Mouse (Mus musculus): ENCODE measurements around the gene Gm39566. TPM values are rescaled to one million over a fixed set of nuclear protein-coding genes. Genes with fewer than 3 reads are reported as not detected.

Gene Gm39566
- total RNA-seq, 2 experiments from 2014 or later: not detected

- peak; percentile 57 to 69 for DNase-seq
- intact Hi-C loops (cut with DNase I): no loop called here
These were observed 14.5 kb downstream of the Gm39566 start for GRCm38 (mm10) chr11:69800392-69801197.

- intact Hi-C loops (cut with DNase I): no loop called here
- DNase-seq: peak in 1 of 2 experiments; percentile 21
These were observed 15.0 kb downstream of the Gm39566 start for GRCm38 (mm10) chr11:69800138-69800391.

DNA sequence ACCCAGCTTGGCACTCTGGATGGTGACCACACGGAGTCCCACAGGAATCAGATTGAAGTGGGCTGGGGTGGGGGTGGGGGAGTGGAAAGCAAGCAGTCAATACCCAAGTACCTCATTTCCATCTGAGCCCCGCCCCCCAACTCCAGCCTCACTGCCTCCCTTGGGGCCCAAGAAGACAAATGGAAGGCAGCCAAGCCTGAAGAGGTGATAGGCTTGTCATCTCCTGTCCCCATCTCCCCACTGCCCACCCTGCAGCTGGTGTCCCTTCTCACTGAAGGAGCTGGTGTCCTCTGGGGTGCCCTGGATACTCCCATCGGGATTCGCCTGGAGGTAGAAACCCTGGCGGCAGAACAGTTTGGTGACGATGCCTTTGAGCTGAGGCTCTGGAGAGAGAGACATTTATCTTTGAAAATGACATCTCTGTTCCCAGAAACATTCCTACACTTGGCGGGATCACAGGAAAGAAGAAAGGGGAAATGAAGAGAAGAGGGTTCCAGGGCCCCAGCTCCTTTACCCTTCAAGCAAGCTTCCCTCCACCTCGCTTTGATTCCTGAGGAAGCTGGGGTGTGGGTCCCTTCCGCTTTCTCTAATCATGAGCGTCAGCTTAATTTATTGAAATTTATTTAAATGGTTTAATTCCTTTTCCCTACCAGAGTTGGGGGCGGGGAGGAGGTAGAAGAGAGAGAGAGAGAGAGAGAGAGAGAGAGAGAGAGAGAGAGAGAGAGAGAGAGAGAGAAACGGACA is 15.5 kb downstream of the Gm39566 start:
- no peak for DNase-seq
- intact Hi-C loops (cut with DNase I): no loop called here

GRCm38 (mm10) chr11:69797924-69798323 is 17.2 kb downstream of the Gm39566 start:
- DNase-seq: no peak
- intact Hi-C loops (cut with DNase I): no loop called here

GRCm38 (mm10) chr11:69795983-69796435 is 19.1 kb downstream of the Gm39566 start:
- DNase-seq: no peak
- intact Hi-C loops (cut with DNase I): loop anchor here (2.0 kb wide), 1 partner anchor 29 kb away; no protein-coding TSS in a partner anchor

DNA sequence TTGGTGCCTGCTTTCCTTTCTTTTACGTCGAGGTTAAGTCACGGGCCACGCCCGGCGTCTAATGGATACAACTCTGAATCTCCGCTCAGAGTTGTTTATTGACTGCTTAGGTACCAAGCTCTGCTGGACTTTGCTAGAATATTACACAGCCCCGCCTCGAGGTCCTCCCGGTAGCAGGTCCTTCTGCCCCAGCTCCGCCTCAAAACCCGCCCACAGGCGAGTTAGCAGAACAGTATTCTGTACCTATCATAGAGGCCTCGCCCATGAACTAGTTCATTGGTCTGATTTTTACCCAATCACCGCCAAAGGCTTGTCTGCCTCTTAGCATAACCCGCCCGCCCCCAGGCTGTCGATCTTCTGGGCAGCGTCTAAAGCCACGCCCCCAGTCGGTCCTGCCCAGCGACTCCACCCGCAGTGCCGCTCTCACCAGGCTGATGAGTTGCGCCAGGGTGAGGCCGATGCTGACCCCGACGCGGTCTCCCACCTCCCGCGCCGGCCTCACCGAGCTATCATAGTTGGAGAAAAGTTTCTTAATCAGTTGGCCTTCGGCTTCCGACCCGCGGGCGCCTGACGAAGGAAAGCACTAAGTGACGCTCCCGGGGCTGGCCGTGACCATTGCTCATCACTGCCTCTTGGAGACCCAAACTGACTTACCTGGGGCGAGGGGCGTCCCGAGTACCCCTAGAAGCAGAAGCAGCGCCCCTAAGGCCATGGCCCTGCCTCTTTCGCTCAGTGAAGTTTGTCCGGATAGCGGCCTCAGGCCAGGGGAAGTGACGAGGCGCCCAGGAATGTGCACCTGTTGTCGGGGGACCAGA is 19.7 kb downstream of the Gm39566 start, which contains the start of gene Chrnb1:
Gene Chrnb1 (minus strand): TSS at position 776 of the 815 bp plus-strand sequence.
- peak; percentile 93 for DNase-seq
- intact Hi-C loops (cut with DNase I): loop anchor here (2.0 kb wide), 1 partner anchor 29 kb away; no protein-coding TSS in a partner anchor

- no peak for DNase-seq
- intact Hi-C loops (cut with DNase I): no loop called here
These were observed 21.7 kb downstream of the Gm39566 start for GRCm38 (mm10) chr11:69793429-69793828.

DNA sequence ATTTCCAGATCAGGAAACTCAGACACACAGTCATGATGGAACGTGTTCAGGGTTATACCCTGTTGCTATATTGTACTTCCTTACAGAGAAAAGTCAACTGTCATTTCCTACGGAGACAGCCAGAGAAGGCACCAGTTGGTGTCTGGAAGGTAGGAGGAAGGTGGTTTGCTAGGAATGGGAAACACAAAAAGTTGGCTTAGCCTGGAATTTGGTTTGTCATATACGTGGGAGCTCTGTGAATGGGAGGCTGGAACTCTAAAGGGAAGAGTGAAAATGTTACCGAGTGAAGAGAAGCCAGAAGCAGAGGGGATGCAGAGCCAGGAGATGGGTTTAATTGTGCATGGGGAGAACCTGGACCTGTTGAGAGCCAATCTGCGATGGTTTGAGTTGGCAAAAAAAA is 23.7 kb downstream of the Gm39566 start:
- intact Hi-C loops (cut with DNase I): no loop called here

GRCm38 (mm10) chr11:69789431-69789830 is 25.7 kb downstream of the Gm39566 start:
- intact Hi-C loops (cut with DNase I): no loop called here

More for the DNA sequence above, 23.7 kb downstream of the Gm39566 start:
- no peak for DNase-seq

GRCm38 (mm10) chr11:69787306-69787705 is 27.8 kb downstream of the Gm39566 start:
- DNase-seq: no peak
- intact Hi-C loops (cut with DNase I): no loop called here

More at GRCm38 (mm10) chr11:69789431-69789830, 25.7 kb downstream of the Gm39566 start:
- DNase-seq: no peak

- DNase-seq: peak; percentile 48 to 64
- intact Hi-C loops (cut with DNase I): no loop called here
These were observed 30.3 kb downstream of the Gm39566 start for GRCm38 (mm10) chr11:69784793-69785272.

DNA sequence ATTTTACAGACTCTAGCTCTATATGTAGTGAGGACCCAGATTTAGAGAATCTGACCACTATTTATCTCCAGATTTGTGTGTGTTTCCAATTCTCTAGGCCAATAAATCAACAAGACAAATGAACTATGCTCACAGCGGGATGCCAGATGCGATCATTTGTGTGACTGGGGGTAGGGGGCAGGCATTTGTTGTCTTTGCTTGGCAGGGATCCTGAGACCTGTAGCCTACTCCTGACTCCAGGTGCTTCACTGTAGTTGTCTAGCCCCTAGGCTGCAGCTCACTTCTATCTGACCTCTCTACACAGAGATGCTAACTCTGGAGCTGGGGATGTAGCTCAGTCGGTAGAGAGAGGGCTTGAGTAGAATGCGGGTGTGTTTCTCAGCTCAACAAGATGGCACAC is 33.3 kb downstream of the Gm39566 start:
- intact Hi-C loops (cut with DNase I): no loop called here
- DNase-seq: no peak

GRCm38 (mm10) chr11:69778985-69779384 is 36.1 kb downstream of the Gm39566 start:
- intact Hi-C loops (cut with DNase I): no loop called here
- DNase-seq: no peak

- intact Hi-C loops (cut with DNase I): no loop called here
- DNase-seq: peak; percentile 16 to 34
These were observed 36.7 kb downstream of the Gm39566 start for GRCm38 (mm10) chr11:69778258-69778982.

DNA sequence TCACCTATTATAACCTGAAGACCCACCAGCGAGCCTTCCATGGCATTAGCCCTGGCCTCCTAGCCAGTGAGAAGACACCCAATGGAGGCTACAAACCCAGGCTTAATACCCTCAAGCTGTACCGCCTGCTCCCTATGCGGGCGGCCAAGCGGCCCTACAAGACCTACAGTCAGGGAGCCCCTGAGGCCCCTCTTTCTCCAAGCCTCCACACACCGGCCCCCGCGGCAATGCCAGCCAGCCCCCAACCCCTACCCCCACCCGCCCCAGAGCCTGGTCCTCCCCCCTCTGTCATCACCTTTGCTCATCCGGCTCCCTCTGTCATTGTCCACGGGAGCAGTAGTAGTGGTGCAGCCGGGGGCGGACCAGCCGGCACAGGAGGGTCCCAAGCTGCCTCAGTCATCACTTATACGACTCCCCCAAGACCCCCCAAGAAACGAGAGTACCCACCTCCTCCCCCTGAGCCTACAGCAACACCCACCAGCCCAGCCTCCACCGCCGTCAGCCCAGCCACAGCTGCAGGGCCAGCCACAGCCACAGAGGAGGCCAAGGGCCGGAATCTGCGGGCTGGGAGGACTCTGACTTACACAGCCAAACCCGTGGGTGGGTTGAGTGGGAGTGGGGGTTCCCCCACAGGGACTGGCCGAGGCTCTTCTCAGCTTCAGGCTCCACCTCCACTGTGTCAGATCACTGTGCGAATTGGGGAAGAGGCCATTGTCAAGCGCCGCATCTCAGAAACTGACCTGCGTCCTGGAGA is 37.4 kb downstream of the Gm39566 start:
- peak in 1 of 2 experiments; percentile 25 for DNase-seq
- intact Hi-C loops (cut with DNase I): no loop called here

DNA sequence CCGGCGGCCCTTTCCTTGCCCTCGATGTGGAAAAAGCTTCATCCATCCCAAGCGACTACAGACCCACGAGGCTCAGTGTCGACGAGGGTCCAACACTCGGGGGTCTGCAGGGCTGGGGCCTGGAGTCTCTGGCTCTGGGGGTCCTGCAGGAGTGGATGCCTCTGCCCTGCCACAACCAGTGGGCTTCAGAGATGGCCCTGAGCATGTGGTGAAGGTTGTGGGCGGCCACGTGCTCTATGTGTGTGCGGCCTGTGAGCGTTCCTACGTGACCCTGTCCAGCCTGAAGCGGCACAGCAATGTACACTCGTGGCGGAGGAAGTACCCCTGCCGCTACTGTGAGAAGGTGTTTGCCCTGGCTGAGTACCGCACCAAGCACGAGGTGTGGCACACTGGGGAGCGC is 38.6 kb downstream of the Gm39566 start:
- intact Hi-C loops (cut with DNase I): no loop called here
- DNase-seq: no peak

DNA sequence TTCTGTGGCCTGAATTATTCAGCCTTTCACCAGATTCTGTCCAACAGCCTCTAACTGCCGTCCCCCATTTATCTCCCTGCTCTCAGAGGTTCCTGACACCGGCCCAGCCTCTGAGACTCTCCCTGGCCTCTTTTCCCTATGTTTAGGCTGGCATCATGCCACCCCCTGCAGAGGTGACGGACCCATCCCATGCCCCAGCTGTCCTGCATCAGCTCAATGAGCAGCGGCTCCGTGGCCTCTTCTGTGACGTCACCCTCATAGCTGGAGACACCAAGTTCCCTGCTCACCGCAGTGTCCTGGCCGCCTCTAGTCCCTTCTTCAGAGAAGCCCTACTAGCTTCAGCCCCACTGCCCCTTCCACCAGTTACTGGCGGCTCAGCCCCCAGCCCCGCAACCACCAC is 39.4 kb downstream of the Gm39566 start:
- intact Hi-C loops (cut with DNase I): no loop called here
- DNase-seq: no peak

DNA sequence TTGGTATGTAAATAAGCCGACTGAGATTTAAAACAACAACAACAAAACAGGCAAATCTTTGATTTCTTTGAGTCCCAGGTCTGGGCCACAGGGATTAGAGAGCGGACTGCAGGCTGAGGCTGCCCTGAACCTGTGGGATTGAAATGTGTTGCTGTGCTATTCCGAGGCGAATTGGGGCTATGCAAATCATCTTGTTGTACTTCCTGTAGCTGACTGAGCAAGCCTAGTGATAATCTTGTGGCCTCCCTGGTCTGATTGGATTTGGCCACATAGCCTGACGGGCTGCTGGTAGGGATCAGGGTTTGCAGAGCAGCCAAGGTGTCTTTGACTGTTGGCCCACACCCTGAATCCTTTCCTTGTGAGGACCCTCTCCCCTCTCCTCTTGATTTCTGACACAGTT is 40.1 kb downstream of the Gm39566 start:
- DNase-seq: no peak
- intact Hi-C loops (cut with DNase I): no loop called here

DNA sequence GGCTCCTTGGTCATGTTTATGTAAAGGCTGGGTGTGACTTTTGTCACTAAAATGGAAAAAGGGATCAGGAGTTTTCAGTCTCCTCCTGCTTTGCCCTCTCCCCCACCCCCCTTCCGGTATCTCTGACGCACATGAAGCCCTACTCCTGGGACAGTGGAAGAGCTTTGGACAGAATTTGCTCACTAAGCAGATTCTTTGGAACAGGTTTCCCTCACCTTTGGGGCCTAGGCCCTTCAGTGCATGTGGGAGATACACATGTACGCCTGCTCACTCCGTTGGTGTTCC is 47.5 kb downstream of the Gm39566 start:
- peak in 1 of 2 experiments; percentile 13 for DNase-seq
- intact Hi-C loops (cut with DNase I): loop anchor here (2.0 kb wide), 1 partner anchor 27 kb away; the partner anchor contains the start of gene Chrnb1

Measured in heart, postnatal 14 days (tissue).